Mouse (Mus musculus) cerebellum, postnatal 4 days (tissue): ENCODE measurements around the gene Dnajc2.
"Not testable (repeated sequence)": the region's sequence is repeated elsewhere in the genome, so short reads cannot be mapped to it uniquely, and the experiment has no call there.

Experiments
- DNase-seq, 2 experiments: peaks; one replicate each; pipeline ENCODE4 v3.0.0; 2022; ENCODE audit warnings: low spot score in 2 of 2, mixed read lengths in 1 of 2

Gene Dnajc2

DNA sequence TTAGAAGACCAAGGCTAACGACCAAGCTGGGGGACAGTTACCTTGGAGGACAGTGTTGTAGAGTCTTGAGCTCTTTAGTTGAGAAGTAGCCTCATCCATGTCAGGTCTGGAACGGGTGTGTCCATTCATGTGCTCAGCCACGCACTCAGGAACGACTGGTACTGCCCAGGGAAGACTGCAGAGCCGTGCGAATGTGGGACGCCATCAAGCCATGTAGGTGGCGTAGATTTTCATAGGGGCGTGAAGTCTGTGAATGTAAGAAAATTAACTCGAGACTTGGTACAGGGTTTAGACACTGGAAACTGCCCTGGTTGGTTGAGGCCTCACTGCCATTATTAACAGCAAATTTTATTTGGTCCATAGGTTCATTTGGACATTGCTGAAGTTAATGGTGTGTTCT, 41.4 kb downstream of the Dnajc2 start:
- no peak for DNase-seq

DNA sequence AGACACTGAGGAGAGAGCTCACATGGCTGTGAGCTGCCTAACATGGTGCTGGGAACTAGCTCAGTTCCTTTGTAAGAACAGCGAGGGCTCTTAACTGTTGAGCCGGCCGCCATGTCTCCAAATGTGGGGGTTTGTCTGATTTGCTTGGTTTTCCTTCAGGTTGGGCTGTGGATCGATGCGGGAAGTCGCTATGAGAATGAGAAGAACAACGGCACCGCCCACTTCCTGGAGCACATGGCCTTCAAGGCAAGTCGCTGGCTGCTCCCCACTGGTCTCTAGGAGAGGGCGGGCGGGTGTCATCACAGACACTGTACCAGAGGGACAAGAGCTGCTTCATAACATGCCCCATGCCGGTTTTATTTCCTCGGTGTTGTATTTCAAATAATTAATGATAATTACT, 45.2 kb downstream of the Dnajc2 start:
- no peak for DNase-seq

DNA sequence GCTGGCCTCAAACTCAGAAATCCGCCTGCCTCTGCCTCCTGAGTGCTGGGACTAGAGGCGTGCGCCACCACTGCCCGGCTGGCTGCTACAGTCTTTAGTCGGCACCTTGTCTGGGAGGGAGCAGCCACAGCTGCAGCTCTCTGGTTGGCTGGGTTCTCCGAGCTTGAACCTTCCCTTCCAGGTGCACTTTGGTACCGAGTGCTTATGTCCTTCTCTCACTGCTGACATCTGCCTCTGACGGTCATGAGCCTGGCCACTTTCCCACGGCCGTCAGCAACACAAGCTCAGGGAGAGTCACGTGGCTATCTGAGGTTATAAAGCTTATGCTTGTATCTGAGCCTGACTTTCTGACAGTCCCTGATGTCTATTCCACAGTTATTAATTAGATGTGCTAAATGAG, 45.9 kb downstream of the Dnajc2 start:
- DNase-seq = no peak

DNA sequence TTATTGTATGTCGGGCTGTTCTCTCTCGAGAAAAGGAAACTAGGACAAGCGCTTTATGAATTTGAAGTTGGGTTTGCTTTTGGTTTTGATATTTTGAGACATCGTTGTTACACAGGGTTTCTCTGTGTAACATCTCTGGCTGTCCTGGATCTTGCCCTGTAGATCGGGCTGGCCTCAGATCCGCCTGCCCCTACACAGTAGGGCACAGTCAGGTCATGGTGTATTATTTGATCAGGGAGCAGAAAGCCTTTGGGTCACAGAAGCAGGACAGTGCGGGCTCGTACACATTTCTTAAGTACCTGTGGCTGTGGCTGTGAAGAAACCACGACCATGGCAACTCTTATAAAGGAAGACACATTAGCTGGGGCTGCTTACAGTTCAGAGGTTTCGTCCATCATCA, 47.4 kb downstream of the Dnajc2 start:
- DNase-seq = no peak

GRCm38 (mm10) chr5:21736956-21737585, 48.0 kb downstream of the Dnajc2 start, which contains the start of gene Pmpcb:
Gene Pmpcb (plus strand): TSS chr5:21737141.
- peak; percentile 82 to 92 for DNase-seq

DNA sequence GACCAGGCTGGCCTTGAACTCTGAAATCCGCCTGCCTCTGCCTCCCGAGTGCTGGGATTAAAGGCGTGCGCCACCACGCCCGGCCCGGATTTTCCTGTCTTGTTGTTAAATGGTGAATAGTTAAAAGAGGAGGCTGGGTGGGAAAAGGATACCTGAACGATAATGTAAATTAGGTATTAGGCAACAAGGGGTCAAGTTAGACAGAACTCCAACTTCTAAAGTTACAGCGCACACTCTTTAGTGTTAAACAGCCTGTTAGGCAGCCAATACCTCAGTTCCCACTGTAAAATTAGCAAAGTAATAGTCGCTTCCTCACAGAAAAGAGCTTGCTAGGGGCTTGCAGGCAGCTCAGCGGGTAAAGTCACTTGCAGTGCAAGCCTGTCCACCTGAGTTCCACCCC, 49.0 kb downstream of the Dnajc2 start:
- DNase-seq = no peak

GRCm38 (mm10) chr5:21735584-21735983, 49.5 kb downstream of the Dnajc2 start:
- DNase-seq = peak in 1 of 2 experiments; percentile 48

DNA sequence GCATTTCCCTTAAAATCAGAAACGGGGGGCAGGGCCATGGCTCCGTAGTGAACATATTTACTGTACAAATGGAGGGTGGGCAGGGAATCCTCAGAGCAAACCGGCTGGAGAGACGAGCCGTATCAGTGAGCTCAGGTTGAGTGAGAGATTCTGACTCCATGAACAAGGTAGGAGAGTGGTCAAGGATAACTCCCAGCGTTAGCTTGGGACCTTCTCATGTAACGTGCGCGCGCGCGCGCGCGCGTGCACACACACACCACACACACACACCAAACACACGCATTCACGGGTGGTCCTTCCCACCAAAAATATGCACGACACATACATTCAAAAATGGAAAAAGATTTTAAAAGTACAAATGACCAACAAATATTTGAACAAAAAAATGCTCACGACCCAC, 50.0 kb downstream of the Dnajc2 start:
- DNase-seq = no peak

GRCm38 (mm10) chr5:21732930-21733329, 52.1 kb downstream of the Dnajc2 start:
- peak in 1 of 2 experiments; percentile 69 for DNase-seq

GRCm38 (mm10) chr5:21732177-21732911, 52.7 kb downstream of the Dnajc2 start:
- DNase-seq = no peak

- no peak for DNase-seq
These were observed 55.9 kb downstream of the Dnajc2 start for GRCm38 (mm10) chr5:21729107-21729506.

GRCm38 (mm10) chr5:21724872-21725271, 60.2 kb downstream of the Dnajc2 start:
- DNase-seq = no peak

GRCm38 (mm10) chr5:21724427-21724826, 60.6 kb downstream of the Dnajc2 start:
- DNase-seq = no peak

DNA sequence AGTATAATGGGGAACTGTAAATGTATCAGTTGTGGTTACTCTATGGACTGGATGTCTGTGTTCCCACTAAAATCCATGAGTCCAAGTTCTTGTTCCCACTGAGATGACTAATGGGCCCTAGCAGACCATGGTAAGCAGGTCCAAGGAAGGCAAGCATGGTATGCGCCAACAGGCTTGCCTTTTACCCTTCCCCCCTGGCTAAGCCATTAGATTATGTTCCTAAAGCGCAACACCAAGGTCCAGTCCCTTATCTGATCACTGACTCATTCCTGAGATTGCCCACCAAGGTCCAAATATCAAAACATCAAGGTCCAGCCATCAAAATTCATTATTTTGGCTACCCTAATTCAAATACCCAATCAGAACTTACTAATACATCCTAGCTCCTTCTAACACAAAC, 65.8 kb downstream of the Dnajc2 start:
- no peak for DNase-seq

DNA sequence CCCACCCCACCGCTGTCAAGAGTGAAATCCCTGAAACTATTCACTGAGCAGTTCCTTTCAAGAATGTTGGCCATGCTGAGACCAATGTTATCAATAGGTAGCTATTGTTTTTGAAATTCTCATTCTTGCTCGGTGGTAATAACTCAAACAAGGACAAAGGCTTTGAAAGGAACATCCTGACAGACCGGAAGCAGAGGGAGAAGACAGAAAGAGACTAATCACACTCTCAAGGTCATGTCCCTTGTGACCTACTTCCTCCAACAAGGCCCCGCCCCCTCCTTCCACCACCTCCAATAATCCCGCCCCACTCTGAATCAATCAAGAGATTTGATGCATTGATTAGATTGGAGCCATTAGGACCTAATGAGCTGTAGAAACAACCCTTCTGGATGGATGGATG, 66.5 kb downstream of the Dnajc2 start:
- no peak for DNase-seq

GRCm38 (mm10) chr5:21717165-21717715, 67.8 kb downstream of the Dnajc2 start:
- no peak for DNase-seq

DNA sequence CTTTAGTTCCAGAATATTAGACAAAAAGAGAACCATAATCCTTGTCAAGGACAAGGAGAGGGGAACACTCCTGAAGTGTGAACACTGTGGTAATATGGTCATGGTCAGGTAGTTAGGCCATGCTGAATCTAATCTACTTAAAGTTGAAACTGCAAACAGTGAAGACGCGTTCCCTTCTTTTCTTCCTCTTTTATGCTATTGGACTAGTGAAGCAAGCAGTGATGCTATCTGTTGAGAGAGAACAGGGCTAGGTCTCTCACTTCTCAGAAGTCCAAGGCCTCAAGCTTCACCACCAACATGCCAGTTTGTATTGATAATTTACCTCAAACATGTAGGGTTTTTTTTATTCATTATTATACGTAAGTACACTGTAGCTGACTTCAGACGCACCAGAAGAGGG, 70.6 kb downstream of the Dnajc2 start:
- DNase-seq = no peak

- DNase-seq = no peak
These were observed 72.8 kb downstream of the Dnajc2 start for GRCm38 (mm10) chr5:21712127-21712715.

DNA sequence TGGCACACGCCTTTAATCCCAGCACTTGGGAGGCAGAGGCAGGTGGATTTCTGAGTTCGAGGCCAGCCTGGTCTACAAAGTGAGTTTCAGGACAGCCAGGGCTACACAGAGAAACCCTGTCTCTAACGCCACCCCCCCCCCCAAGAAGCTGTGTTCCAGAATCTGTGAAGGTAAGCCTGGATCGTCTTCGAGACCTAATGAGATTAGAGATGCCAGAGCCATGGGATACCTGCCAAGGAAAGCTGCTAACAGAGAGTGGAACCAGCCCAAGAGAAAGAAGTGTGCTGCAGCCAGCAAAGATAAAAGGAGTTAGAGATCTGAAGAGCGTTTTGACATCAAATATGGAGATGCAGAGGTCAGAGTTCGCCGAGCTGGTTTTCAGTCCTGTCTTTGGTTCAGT, 77.0 kb downstream of the Dnajc2 start:
- DNase-seq = not testable (repeated sequence)
